Mouse (Mus musculus) gastrocnemius, postnatal 36 days (tissue): ENCODE data around the gene Bdnf. TPM values are rescaled to one million over a fixed set of nuclear protein-coding genes. Genes with fewer than 3 reads are reported as not detected.

Source experiments
- DNase-seq, 2 experiments: peaks; one replicate each; pipeline ENCODE4 v3.0.0; 2022
- intact Hi-C: fragments of 180-260 bp; cut with DNase I; formaldehyde crosslinking; loops from one replicate; pipeline ENCODE4 v1.15.1; 2025
- long read RNA-seq, 2 experiments: library from polyadenylated mRNA; stranded (forward); transcript quantifications; one replicate each; pipeline ENCODE4 v2.0.0; 2021
- total RNA-seq, 2 experiments: library from RNA; stranded (reverse); gene quantifications; 2 replicates each; pipeline ENCODE4 v1.2.3; 2021

Bdnf gene
- total RNA-seq: under 1 TPM; 0.44 to 0.94 TPM
- long read RNA-seq, experiment 1, partial matches to known transcripts: 0 of 1 reads
- long read RNA-seq, experiment 1, other reads (novel, unspliced or antisense): 0 of 1 reads
- long read RNA-seq, experiment 2, partial matches to known transcripts: 0 of 1 reads
- long read RNA-seq, experiment 2, other reads (novel, unspliced or antisense): 0 of 1 reads

GRCm38 (mm10) chr2:109674532-109674931 is at the start of gene Bdnf:
Gene Bdnf (plus strand): TSS chr2:109674700.
- no peak for DNase-seq

DNA sequence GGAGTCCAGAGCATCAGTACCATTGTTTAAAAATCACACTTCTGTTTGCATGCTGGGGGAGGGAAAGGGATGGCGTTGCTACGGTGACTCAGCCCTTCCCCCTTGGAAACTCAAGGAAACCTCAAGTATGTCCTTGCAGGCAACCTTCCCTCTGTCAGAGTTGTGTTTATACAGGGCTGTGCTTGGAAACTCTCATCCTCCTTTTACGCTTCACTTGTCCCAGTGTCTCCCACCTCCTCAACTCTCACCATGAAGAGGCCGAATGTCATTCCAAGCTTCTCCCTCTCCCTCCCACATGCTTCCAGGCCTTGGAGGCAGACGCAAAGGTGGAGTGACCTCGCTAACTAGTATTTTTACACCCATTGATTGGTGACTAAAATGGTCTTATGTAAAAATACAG is 47.6 kb upstream of the Bdnf start:
- no peak for DNase-seq
- intact Hi-C loops: no loop called here

More at GRCm38 (mm10) chr2:109674532-109674931, at the start of gene Bdnf:
- intact Hi-C loops: no loop called here

DNA sequence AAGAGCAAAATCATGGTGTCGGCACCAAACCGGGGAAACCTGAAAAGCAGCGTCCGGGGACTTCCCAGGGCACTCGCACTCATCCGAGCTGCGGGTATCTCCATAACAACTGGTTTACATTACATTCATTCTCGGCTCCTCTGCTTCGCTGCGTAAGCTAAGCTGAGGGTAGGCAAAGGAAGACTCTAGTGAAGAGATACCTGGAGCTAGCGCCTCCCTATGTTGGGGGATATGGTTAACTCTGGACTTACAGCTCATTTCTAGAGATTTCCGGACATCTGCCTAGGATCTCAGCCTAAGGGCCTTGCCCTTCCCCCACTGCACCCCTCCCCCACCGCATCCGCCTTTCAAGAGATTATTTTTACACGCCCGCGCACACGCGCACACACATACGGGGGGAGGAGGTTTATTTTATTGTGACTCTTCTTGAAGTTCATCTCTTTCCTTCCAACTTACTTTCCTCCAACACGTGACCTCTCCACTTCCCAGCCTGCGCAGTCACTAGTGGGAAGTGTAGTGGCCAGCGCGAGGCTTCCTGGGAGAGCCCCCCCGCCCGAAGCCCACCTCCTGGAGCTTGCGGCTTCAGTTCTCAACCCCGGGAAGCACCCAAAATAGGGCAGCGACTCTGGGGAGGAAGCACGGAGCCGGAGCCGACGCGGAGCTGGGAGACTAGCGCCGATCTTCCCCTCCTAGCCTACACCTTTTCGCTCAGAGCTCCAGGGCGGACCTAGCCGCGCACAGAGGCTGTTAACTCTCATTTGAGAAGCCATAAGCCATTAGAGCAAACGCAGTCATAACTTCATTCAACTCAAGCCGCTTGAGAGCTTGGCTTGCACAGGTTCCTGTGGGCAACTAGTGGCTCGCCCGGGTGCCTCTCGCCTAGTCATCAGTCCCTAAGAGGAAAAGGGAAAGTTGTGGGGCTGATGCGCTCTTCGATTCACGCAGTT is 718 bp upstream of the Bdnf start:
- intact Hi-C loops: no loop called here
- no peak for DNase-seq

DNA sequence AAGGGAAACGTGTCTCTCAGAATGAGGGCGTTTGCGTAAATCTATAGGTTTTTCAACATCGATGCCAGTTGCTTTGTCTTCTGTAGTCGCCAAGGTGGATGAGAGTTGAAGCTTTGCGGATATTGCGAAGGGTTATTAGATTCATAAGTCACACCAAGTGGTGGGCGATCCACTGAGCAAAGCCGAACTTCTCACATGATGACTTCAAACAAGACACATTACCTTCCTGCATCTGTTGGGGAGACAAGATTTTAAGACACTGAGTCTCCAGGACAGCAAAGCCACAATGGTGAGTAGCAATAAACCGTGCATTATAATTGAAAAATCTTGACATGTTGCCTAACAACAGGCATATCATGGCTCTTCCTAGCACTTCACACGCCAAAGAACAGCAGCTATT is 551 bp downstream of the Bdnf start:
- DNase-seq: no peak
- intact Hi-C loops: no loop called here

DNA sequence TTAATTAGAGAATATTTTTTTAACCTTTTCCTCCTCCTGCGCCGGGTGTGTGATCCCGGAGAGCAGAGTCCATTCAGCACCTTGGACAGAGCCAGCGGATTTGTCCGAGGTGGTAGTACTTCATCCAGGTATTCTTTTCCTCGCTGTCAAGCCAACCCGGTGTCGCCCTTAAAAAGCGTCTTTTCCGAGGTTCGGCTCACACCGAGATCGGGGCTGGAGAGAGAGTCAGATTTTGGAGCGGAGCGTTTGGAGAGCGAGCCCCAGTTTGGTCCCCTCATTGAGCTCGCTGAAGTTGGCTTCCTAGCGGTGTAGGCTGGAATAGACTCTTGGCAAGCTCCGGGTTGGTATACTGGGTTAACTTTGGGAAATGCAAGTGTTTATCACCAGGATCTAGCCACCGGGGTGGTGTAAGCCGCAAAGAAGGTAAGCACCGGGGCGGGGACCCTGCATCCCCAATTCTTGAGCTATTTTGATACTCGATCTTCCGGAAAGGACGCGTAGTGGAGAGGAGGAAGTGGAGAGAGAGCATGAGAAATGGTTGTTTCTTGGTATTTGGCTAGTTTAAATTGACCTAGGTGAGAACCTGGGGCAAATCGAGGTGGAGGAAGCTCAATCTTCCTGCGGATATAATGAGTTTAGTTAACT is 1.6 kb downstream of the Bdnf start:
- intact Hi-C loops: no loop called here
- no peak for DNase-seq

GRCm38 (mm10) chr2:109676618-109676974 is 2.1 kb downstream of the Bdnf start:
- intact Hi-C loops: no loop called here

GRCm38 (mm10) chr2:109677221-109678089 is 3.0 kb downstream of the Bdnf start:
- intact Hi-C loops: no loop called here
- DNase-seq: no peak

More at GRCm38 (mm10) chr2:109676618-109676974, 2.1 kb downstream of the Bdnf start:
- no peak for DNase-seq

DNA sequence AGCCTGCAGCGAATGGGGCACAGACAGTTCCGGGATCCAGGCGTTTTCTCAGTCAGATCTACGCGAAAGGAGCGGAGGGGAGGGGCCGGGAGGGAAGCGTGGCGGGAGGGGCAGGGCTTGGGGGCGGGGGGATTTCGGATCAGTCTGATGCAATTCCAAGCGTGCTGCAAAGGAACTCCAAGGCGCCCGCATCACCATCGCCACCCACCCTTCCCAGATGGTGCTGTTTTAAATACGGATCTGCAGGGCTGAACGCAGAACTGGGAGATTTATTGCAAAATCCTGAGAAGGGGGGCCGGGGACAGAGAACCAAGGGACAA is 3.5 kb downstream of the Bdnf start:
- DNase-seq: no peak
- intact Hi-C loops: no loop called here

GRCm38 (mm10) chr2:109678454-109678853 is 4.0 kb downstream of the Bdnf start:
- no peak for DNase-seq
- intact Hi-C loops: no loop called here

- intact Hi-C loops: no loop called here
Measured at GRCm38 (mm10) chr2:109679446-109679845, 4.9 kb downstream of the Bdnf start.

GRCm38 (mm10) chr2:109681071-109681470 is 6.6 kb downstream of the Bdnf start:
- intact Hi-C loops: no loop called here
- DNase-seq: no peak

More at GRCm38 (mm10) chr2:109679446-109679845, 4.9 kb downstream of the Bdnf start:
- DNase-seq: no peak

DNA sequence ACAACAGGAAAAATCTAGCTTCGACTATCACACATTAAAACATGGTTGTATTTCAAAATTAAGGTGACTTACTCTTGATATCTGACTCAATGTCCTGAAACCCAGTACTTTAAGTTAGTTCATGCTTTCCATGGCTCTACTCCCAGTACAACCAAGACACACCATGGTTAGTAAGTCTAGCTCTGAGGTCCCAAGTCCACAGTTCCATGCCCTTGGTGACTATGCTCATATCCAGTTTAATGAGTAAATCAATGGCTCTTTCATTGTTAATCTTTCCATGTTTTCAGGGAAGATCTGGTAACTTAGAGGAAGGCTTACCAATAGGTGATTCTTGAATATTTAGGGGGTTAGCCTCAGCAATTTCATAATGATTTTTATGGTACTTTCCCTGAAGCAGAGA is 14.2 kb downstream of the Bdnf start:
- intact Hi-C loops: no loop called here
- no peak for DNase-seq

GRCm38 (mm10) chr2:109692266-109693177 is 18.0 kb downstream of the Bdnf start:
- no peak for DNase-seq
- intact Hi-C loops: loop anchor here (5.0 to 10.0 kb wide), 2 partner anchors 815 to 1008 kb away; no protein-coding TSS in a partner anchor

DNA sequence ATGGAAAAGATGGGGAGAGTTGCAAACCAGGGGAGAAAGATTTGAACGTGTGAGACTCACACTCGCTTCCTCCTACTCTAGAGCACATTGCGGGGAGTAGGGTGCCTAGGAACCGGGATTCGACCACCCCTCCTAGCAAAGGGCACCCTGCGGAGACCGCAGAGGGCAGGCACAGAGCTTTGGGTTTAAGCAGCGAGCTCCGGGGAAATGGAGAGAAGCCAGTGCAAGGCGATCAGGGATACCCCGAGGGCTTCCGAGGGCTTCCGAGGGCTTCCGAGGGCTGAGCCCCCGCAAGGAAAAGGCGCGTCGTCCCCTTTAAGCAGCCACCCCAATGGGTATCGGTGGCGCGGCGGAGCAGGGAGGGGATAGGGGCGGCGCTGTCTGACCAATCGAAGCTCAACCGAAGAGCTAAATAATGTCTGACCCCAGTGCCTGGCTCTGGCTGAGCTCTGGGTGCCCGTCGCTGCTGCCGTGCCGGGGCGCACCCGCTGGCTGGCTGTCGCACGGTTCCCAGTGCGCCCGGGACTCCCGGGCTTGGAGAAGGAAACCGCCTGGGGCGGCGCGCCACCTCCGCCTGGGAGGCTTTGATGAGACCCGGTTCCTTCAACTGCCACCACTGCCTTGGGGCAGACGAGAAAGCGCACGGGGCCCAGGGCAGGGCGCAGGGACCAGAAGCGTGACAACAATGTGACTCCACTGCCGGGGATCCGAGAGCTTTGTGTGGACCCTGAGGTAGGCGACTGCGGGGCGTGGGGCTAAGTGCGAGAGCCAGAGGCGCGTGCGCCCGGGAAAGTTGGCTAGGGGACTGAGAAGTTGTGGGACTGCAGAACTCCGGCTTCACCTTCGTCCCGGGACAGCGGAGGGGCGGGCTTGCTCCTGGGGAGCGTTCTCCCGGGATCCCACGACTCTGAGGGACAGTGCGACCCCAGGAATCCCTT is 18.9 kb downstream of the Bdnf start:
- intact Hi-C loops: loop anchor here (5.0 to 10.0 kb wide), 2 partner anchors 816 to 1009 kb away; no protein-coding TSS in a partner anchor
- DNase-seq: peak; percentile 9 to 19

- intact Hi-C loops: loop anchor here (5.0 to 10.0 kb wide), 2 partner anchors 817 to 1009 kb away; no protein-coding TSS in a partner anchor
- no peak for DNase-seq
Measured at GRCm38 (mm10) chr2:109694116-109694837, 19.8 kb downstream of the Bdnf start.

DNA sequence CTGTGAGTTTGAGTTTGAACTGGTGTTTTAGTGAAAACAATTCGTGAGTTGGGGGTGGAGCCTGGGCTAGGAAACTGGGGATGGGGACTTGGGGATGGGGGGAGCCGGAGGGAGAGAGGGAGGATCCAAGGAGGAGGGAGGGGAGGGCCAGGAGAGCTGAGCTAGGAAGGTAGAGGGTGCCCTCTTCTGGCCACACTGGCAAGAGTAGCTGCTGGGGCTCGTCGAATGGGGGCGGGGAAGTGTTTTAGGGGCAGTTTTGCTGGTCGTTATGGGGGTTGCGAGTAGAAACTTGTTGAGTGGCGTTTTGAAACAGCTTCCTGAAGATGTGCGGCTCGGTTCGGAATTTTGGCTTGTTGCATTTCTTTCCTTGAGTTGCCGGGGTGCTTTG is 20.3 kb downstream of the Bdnf start:
- peak; percentile 26 to 51 for DNase-seq
- intact Hi-C loops: loop anchor here (5.0 to 10.0 kb wide), 2 partner anchors 818 to 1010 kb away; no protein-coding TSS in a partner anchor

DNA sequence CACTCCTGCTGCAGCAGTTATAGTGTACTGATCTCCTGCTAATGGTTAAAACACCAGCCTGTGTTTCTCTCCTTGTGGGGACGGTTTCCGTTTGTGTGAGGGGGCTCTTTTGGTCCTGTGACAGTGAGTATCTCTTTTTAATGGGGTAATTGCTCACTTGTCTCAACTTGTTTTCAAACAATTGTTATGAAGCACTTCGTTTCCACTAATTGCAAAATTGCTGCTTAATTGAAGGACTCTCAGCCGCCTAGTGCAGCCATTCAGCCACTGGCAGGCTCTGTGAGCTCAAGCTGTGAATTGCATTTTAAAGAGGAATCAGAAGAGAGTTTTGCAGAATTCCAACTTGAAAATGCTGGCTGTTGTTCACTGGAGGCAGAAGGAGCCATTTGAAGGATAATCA is 22.7 kb downstream of the Bdnf start:
- DNase-seq: no peak
- intact Hi-C loops: loop anchor here (10.0 kb wide), 1 partner anchor 1012 kb away; no protein-coding TSS in a partner anchor
